Mouse (Mus musculus): ENCODE data around the gene Ankrd13b.

DNA sequence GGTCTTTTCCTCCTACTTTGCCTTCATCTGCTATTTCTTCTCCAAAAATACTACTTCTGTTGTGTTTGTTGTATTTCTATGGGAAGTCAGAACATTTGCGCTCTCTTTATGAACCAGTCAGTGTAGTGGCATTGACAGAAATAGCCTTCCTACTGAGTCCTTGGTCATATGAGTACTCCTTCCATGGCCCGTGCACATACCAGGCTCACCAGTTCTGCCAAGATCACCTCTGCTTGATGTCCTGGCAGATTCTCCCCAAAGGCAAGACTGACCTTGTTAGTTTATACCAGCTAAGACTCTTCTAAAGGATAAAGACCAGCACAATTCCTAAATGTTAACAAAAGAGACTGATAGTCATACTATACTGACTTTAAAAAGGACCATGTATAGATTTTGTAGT, 37.8 kb downstream of the Ankrd13b start:
- TF ChIP-seq CTCF (IDR thresholded peaks at IDR 0.05; ENCODE audit: insufficient read depth, low read depth, low read length) (no peak), POLR2A (IDR thresholded peaks at IDR 0.05; ENCODE audit: insufficient read depth, low read depth, low read length) (no peak)
